9 mouse cellular contexts compared by ENCODE assay signal in the genomic region with DNA sequence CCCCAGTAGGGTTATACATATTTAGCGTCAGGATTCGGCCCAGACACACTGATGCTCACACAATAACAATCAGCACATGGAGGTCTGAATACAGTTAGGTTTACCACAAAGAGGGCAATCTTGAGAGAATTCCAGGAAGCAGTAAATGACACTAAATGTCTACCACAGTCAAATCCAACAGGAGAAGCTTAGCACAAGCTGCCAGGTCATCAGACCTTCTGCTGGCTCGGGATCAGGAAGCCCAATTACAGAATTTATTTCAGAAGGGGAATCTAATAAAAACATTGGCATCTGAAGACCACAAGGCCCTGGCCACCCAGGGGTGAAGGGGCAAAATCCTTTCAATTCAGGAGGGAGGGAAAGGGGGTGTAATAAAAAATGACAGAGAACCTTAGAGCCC. TPM values are rescaled to one million over a fixed set of nuclear protein-coding genes. Genes with fewer than 3 reads are reported as not detected.
DNase-seq lines count a peak whose midpoint lies in the region; ATAC-seq lines count a peak whose summit lies in the region.
"Had no signal": no experiment of that assay in that cellular context is flagged by ENCODE, and none has a peak within 500 bp of the region (broad histone marks: within the 10 kb centered on the region; RNA-seq: fewer than 3 reads in every experiment).

No protein-coding gene starts in this region.

- no peaks in the 10 kb centered on the region for H3K27me3 ChIP-seq in heart, embryonic 11.5 days (ENCODE audit: control insufficient read depth, insufficient read depth, low read length)
- H3K27me3 ChIP-seq in neural tube, embryonic 11.5 days (ENCODE audit: control insufficient read depth, insufficient read depth, low read length), result no peaks in the 10 kb centered on the region; the same call in 1 of the 2 replicates
- H3K27me3 ChIP-seq in liver, embryonic 16.5 days (ENCODE audit: control insufficient read depth, insufficient read depth, low read depth, low read length), result no peaks in the 10 kb centered on the region

- H3K4me2 ChIP-seq in heart, embryonic 11.5 days, result peak overlapping the region; percentile 25
- H3K4me2 ChIP-seq in neural tube, embryonic 11.5 days (ENCODE audit: low read depth), result no peak overlapping the region; the same call in 1 of the 2 replicates
- peak overlapping the region; percentile 42 for H3K4me2 ChIP-seq in liver, embryonic 16.5 days (ENCODE audit: low read depth, low read length)

- no peak for ATAC-seq in heart, embryonic 11.5 days (replicated peaks; ENCODE audit: insufficient number of reproducible peaks, low FRiP score, low TSS enrichment)
- ATAC-seq in neural tube, embryonic 11.5 days (ENCODE audit: insufficient read depth, low FRiP score, low TSS enrichment), result no peak
- ATAC-seq in liver, embryonic 16.5 days (ENCODE audit: low read depth), result no peak

- peaks cover 19% of the 10 kb centered on the region for H3K4me1 ChIP-seq in heart, embryonic 11.5 days (ENCODE audit: control insufficient read depth, insufficient read depth, low read length)
- no peaks in the 10 kb centered on the region for H3K4me1 ChIP-seq in neural tube, embryonic 11.5 days (ENCODE audit: control insufficient read depth, insufficient read depth, low read length)
- H3K4me1 ChIP-seq in liver, embryonic 16.5 days (ENCODE audit: control insufficient read depth, low read depth, low read length), result no peaks in the 10 kb centered on the region; the same call in 1 of the 2 replicates

- intact Hi-C loops in heart, postnatal 36 days (cut with DNase I), result no loop called here

- DNase-seq in heart, postnatal 36 days, result no peak
- DNase-seq in neural tube, embryonic 11.5 days (ENCODE audit: low spot score), result no peak
- no peak for DNase-seq in neural tube, embryonic 10.5 days (ENCODE audit: extremely low spot score, low spot score)
- DNase-seq in T-cell, adult 2 months (ENCODE audit: low spot score), result no peak
- no peak for DNase-seq in adrenal gland, adult 18-20 months (ENCODE audit: low spot score in 2 of 2)
- DNase-seq in right cerebral cortex, adult 2 months (ENCODE audit: low spot score in 2 of 2), result no peak
- DNase-seq: lung, postnatal 10 days had no signal

- no peaks in the 10 kb centered on the region for H3K36me3 ChIP-seq in heart, embryonic 11.5 days (ENCODE audit: control insufficient read depth, insufficient read depth, low read length)
- no peaks in the 10 kb centered on the region for H3K36me3 ChIP-seq in neural tube, embryonic 11.5 days (ENCODE audit: control insufficient read depth, insufficient read depth, low read length)
- H3K36me3 ChIP-seq in liver, embryonic 16.5 days (ENCODE audit: control insufficient read depth, insufficient read depth), result no peaks in the 10 kb centered on the region

- 34% methylated on average over 3 of the region's 3 CpGs for WGBS in heart, embryonic 11.5 days (ENCODE audit: insufficient replicate concordance)
- whole genome bisulfite sequencing in neural tube, embryonic 11.5 days, result 12% methylated on average over 3 of the region's 3 CpGs
- 18% methylated on average over 3 of the region's 3 CpGs for WGBS in liver, embryonic 16.5 days (ENCODE audit: insufficient replicate concordance)

- no peaks in the 10 kb centered on the region for H3K9me3 ChIP-seq in heart, embryonic 11.5 days (replicated peaks; ENCODE audit: control insufficient read depth, low read length)
- H3K9me3 ChIP-seq in neural tube, embryonic 11.5 days (ENCODE audit: control insufficient read depth, low read length), result no peaks in the 10 kb centered on the region
- no peaks in the 10 kb centered on the region for H3K9me3 ChIP-seq in liver, embryonic 16.5 days (replicated peaks; ENCODE audit: control insufficient read depth, low read length)

- H3K27ac ChIP-seq in heart, embryonic 11.5 days (ENCODE audit: low read depth, low read length), result no peak overlapping the region
- 0 out of 2 replicates have a peak overlapping the region, but pooled peaks have one; percentile 9 for H3K27ac ChIP-seq in neural tube, embryonic 11.5 days (ENCODE audit: low read depth, low read length)
- no peak overlapping the region; the same call in 1 of the 2 replicates for H3K27ac ChIP-seq in liver, embryonic 16.5 days (ENCODE audit: low read length)

- H3K4me3 ChIP-seq in heart, embryonic 11.5 days (ENCODE audit: low read depth, low read length), result no peak overlapping the region
- H3K4me3 ChIP-seq in neural tube, embryonic 11.5 days (ENCODE audit: low read depth, low read length), result no peak overlapping the region
- no peak overlapping the region for H3K4me3 ChIP-seq in liver, embryonic 16.5 days (ENCODE audit: low read depth, low read length)

- no peak overlapping the region for H3K9ac ChIP-seq in heart, embryonic 11.5 days (ENCODE audit: low read depth, low read length)
- H3K9ac ChIP-seq in neural tube, embryonic 11.5 days (ENCODE audit: low read length), result no peak overlapping the region
- no peak overlapping the region for H3K9ac ChIP-seq in liver, embryonic 16.5 days (ENCODE audit: low read depth, low read length)

RNA-seq across cellular contexts. Expression of a gene that starts 6.8 kb away (rescaled TPM):
- 9.9 and 11.0 TPM in 2 replicates for polyA plus RNA-seq in heart, embryonic 11.5 days (2014; fragmentation: Nextera tagmentation; extraction: Ambion mirVana)
- total RNA-seq in heart, postnatal 36 days (2021), result 10 to 100 TPM; 10.3 to 11.7 TPM
- polyA plus RNA-seq in neural tube, embryonic 11.5 days (2014; fragmentation: Nextera tagmentation; extraction: Ambion mirVana), result 9.6 and 11.9 TPM in 2 replicates
- polyA plus RNA-seq in liver, embryonic 16.5 days (2015; fragmentation: Nextera tagmentation; extraction: Ambion mirVana), result 5.8 and 7.3 TPM in 2 replicates
- 10 to 100 TPM in 1 of 2 experiments, 1 to 10 TPM in 1; 9.5 to 11.8 TPM for total RNA-seq in adrenal gland, adult 18-20 months (2021)
